In the genomic region with DNA sequence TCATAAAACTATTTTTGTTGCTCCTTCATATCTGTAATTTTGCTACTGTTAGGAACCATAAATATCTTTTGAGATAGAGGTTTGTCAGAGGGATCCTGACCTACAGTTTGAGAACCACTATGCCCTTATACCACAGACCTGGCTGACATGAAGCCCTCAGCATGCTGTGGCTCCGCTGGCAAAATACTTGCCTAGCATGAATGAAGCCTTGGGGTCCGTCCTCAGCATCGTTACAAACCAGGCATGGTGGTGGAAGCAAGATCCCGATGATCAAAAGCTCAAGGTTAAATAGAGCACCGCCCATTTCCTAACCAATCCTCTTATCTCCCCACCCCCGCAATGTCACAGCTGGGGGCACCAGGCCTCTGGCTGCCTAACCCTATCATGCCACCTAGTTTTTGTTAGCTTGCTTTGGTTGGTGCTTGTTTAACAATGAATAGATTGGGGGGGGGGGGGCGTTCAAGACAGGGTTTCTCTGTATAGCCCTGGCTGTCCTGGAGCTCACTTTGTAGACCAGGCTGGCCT, we compare ENCODE assay signal across 15 mouse cellular contexts. TPM values are rescaled to one million over a fixed set of nuclear protein-coding genes. Genes with fewer than 3 reads are reported as not detected.
DNase-seq lines count a peak whose midpoint lies in the region; ATAC-seq and TF ChIP-seq lines count a peak whose summit lies in the region.
"Had no signal": no experiment of that assay in that cellular context is flagged by ENCODE, and none has a peak within 500 bp of the region (broad histone marks: within the 10 kb centered on the region; RNA-seq: fewer than 3 reads in every experiment).

No protein-coding gene starts in this region.

- no peak for DNase-seq in hindbrain, postnatal 0 days (ENCODE audit: low spot score)
- no peak for DNase-seq in G1E (ENCODE audit: low spot score)
- no peak for DNase-seq in liver, embryonic 11.5 days (ENCODE audit: low spot score)
- DNase-seq in thymus, adult 2 months = peak; percentile 52
- no peak for DNase-seq in heart, postnatal 10 days
- DNase-seq in adrenal gland, postnatal 36 days = no peak
- DNase-seq in adrenal gland, adult 8-10 months = no peak
- DNase-seq: B cell, adult 2 months; heart, postnatal 36 days; kidney, adult 8-10 months; layer of hippocampus, adult 9-11 months had no signal

- intact Hi-C loops in heart, postnatal 10 days (cut with DNase I) = no loop called here

- no peak overlapping the region for H3K4me3 ChIP-seq in hindbrain, embryonic 12.5 days
- no peak overlapping the region for H3K4me3 ChIP-seq in hindbrain, postnatal 0 days (ENCODE audit: low read length)
- no peak overlapping the region for H3K4me3 ChIP-seq in G1E (ENCODE audit: low read depth, low read length)
- H3K4me3 ChIP-seq in liver, embryonic 11.5 days (ENCODE audit: low read depth, low read length) = no peak overlapping the region
- H3K4me3 ChIP-seq in thymus, adult 2 months (ENCODE audit: control insufficient read depth, insufficient read depth, low read length) = no peak overlapping the region
- H3K4me3 ChIP-seq: embryonic facial prominence, embryonic 13.5 days; forebrain, embryonic 12.5 days; limb, embryonic 10.5 days had no signal

- H3K27me3 ChIP-seq in hindbrain, embryonic 12.5 days = no peaks in the 10 kb centered on the region
- H3K27me3 ChIP-seq in hindbrain, postnatal 0 days (ENCODE audit: insufficient read depth, low read length) = no peaks in the 10 kb centered on the region
- H3K27me3 ChIP-seq in G1E (ENCODE audit: insufficient read depth, low read length) = peaks cover 4% of the 10 kb centered on the region
- H3K27me3 ChIP-seq in liver, embryonic 11.5 days (replicated peaks; ENCODE audit: control insufficient read depth, insufficient read depth, low read length) = no peaks in the 10 kb centered on the region
- no peaks in the 10 kb centered on the region for H3K27me3 ChIP-seq in thymus, adult 2 months (ENCODE audit: control insufficient read depth, insufficient read depth, low read length)
- H3K27me3 ChIP-seq: embryonic facial prominence, embryonic 13.5 days; forebrain, embryonic 12.5 days had no signal

- H3K36me3 ChIP-seq in hindbrain, embryonic 12.5 days = peaks cover 32% of the 10 kb centered on the region
- H3K36me3 ChIP-seq in hindbrain, postnatal 0 days (ENCODE audit: insufficient read depth, low read length) = peaks cover 13% of the 10 kb centered on the region; the same call in 1 of the 2 replicates
- peaks cover 47% of the 10 kb centered on the region for H3K36me3 ChIP-seq in G1E (replicated peaks)
- H3K36me3 ChIP-seq in liver, embryonic 11.5 days (ENCODE audit: control insufficient read depth, insufficient read depth, low read length) = peaks cover 30% of the 10 kb centered on the region
- peaks cover 22% of the 10 kb centered on the region for H3K36me3 ChIP-seq in thymus, adult 2 months (ENCODE audit: control insufficient read depth, insufficient read depth, low read length)

- peaks cover 50% of the 10 kb centered on the region for H3K4me1 ChIP-seq in hindbrain, embryonic 12.5 days
- peaks cover 13% of the 10 kb centered on the region; the same call in 1 of the 2 replicates for H3K4me1 ChIP-seq in hindbrain, postnatal 0 days (ENCODE audit: insufficient read depth, low read length)
- peaks cover 29% of the 10 kb centered on the region for H3K4me1 ChIP-seq in G1E (ENCODE audit: insufficient read depth, low read depth, low read length)
- H3K4me1 ChIP-seq in liver, embryonic 11.5 days (replicated peaks; ENCODE audit: control insufficient read depth, insufficient read depth, low read length) = peaks cover 11% of the 10 kb centered on the region
- peaks cover 12% of the 10 kb centered on the region for H3K4me1 ChIP-seq in thymus, adult 2 months (replicated peaks; ENCODE audit: control insufficient read depth, insufficient read depth, low read length)
- H3K4me1 ChIP-seq: embryonic facial prominence, embryonic 13.5 days had no signal

- WGBS in hindbrain, embryonic 12.5 days = 12% methylated on average over 7 of the region's 7 CpGs
- 21% methylated on average over 7 of the region's 7 CpGs for WGBS in hindbrain, postnatal 0 days
- 8% methylated on average over 7 of the region's 7 CpGs for WGBS in liver, embryonic 11.5 days
- 9% methylated on average over 7 of the region's 7 CpGs for WGBS in thymus, adult 2 months

- ATAC-seq in hindbrain, embryonic 12.5 days (ENCODE audit: low FRiP score) = no peak
- no peak for ATAC-seq in hindbrain, postnatal 0 days
- 0 out of 2 replicates have a peak, but pooled peaks have one; percentile 4 for ATAC-seq in G1E (ENCODE audit: extremely low read depth, insufficient number of reproducible peaks, low FRiP score, poor library complexity, severe bottlenecking)
- ATAC-seq in liver, embryonic 11.5 days (replicated peaks; ENCODE audit: low FRiP score) = peak; percentile 62

- no peak overlapping the region for H3K4me2 ChIP-seq in hindbrain, embryonic 12.5 days (replicated peaks)
- H3K4me2 ChIP-seq in hindbrain, postnatal 0 days (ENCODE audit: low read depth, low read length) = no peak overlapping the region
- H3K4me2 ChIP-seq in liver, embryonic 11.5 days = peak overlapping the region; percentile 33; the same call in 1 of the 2 replicates
- H3K4me2 ChIP-seq: embryonic facial prominence, embryonic 13.5 days; forebrain, embryonic 12.5 days had no signal

- H3K9me3 ChIP-seq in hindbrain, embryonic 12.5 days (replicated peaks) = no peaks in the 10 kb centered on the region
- no peaks in the 10 kb centered on the region for H3K9me3 ChIP-seq in hindbrain, postnatal 0 days (ENCODE audit: low read length)
- no peaks in the 10 kb centered on the region for H3K9me3 ChIP-seq in G1E (replicated peaks)
- H3K9me3 ChIP-seq in liver, embryonic 11.5 days (ENCODE audit: control insufficient read depth, low read length) = no peaks in the 10 kb centered on the region
- H3K9me3 ChIP-seq: embryonic facial prominence, embryonic 13.5 days; forebrain, embryonic 12.5 days; limb, embryonic 10.5 days had no signal

- TF ChIP-seq POLR2A in thymus, adult 2 months (IDR thresholded peaks at IDR 0.05; ENCODE audit: control insufficient read depth, extremely low read depth, insufficient read depth, low read length, poor library complexity) = no peak

- TF ChIP-seq CTCF in hindbrain, postnatal 0 days (IDR thresholded peaks at IDR 0.05; ENCODE audit: low read depth) = no peak
- no peak for TF ChIP-seq CTCF in G1E (IDR thresholded peaks at IDR 0.05; ENCODE audit: low read depth, low read length)
- TF ChIP-seq CTCF in thymus, adult 2 months (IDR thresholded peaks at IDR 0.05; ENCODE audit: borderline replicate concordance, control insufficient read depth, extremely low read depth, insufficient read depth, low read length, poor library complexity) = no peak

- peak overlapping the region; percentile 68 for H3K27ac ChIP-seq in hindbrain, embryonic 12.5 days
- no peak overlapping the region for H3K27ac ChIP-seq in hindbrain, postnatal 0 days
- H3K27ac ChIP-seq in liver, embryonic 11.5 days (ENCODE audit: low read depth, low read length) = no peak overlapping the region
- H3K27ac ChIP-seq in thymus, adult 2 months (ENCODE audit: control insufficient read depth, insufficient read depth, low read length) = no peak overlapping the region
- H3K27ac ChIP-seq: embryonic facial prominence, embryonic 13.5 days; limb, embryonic 10.5 days had no signal

- no peak overlapping the region for H3K9ac ChIP-seq in hindbrain, embryonic 12.5 days
- no peak overlapping the region for H3K9ac ChIP-seq in hindbrain, postnatal 0 days (replicated peaks; ENCODE audit: low read length)
- no peak overlapping the region for H3K9ac ChIP-seq in liver, embryonic 11.5 days (ENCODE audit: low read depth, low read length)
- H3K9ac ChIP-seq: embryonic facial prominence, embryonic 13.5 days; forebrain, embryonic 12.5 days had no signal

RNA-seq across cellular contexts. Expression of a gene that starts 14.7 kb away (rescaled TPM):
- 47.2 and 49.4 TPM in 2 replicates for polyA plus RNA-seq in hindbrain, embryonic 12.5 days (2016; fragmentation: Nextera tagmentation; extraction: Ambion mirVana)
- total RNA-seq in hindbrain, postnatal 0 days (2014; rRNA removed) = 31.7 and 44.3 TPM in 2 replicates
- polyA plus RNA-seq in hindbrain, postnatal 0 days (2015; fragmentation: Nextera tagmentation; extraction: Ambion mirVana) = 65.7 and 68.0 TPM in 2 replicates
- total RNA-seq in G1E (2014; fragmentation: Nextera tagmentation) (13.2 and 17.6 TPM in 2 replicates), G1E (2017) (17.0 and 21.3 TPM in 2 replicates)
- polyA plus RNA-seq in G1E (2012) = 27.3 and 28.7 TPM in 2 replicates
- polyA plus RNA-seq in liver, embryonic 11.5 days (2014; fragmentation: Nextera tagmentation; extraction: Ambion mirVana) = 58.8 and 59.7 TPM in 2 replicates
- 36.8 and 37.2 TPM in 2 replicates for polyA plus RNA-seq in thymus, adult 2 months (2012; rRNA removed)
- 10 to 100 TPM; 18.7 to 18.8 TPM for total RNA-seq in heart, postnatal 10 days (2021)
- total RNA-seq in adrenal gland, postnatal 36 days (2021) = 10 to 100 TPM; 24.5 to 27.8 TPM
- total RNA-seq in adrenal gland, adult 8-10 months (2022) = 10 to 100 TPM; 29.0 to 30.9 (median 30.3) TPM

RNA-seq across cellular contexts. Expression of a gene that starts 22.0 kb away (rescaled TPM):
- polyA plus RNA-seq in hindbrain, embryonic 12.5 days (2016; fragmentation: Nextera tagmentation; extraction: Ambion mirVana) = 18.3 and 19.8 TPM in 2 replicates
- total RNA-seq in hindbrain, postnatal 0 days (2014; rRNA removed) = 16.9 and 18.8 TPM in 2 replicates
- polyA plus RNA-seq in hindbrain, postnatal 0 days (2015; fragmentation: Nextera tagmentation; extraction: Ambion mirVana) = 11.4 and 13.0 TPM in 2 replicates
- total RNA-seq in G1E (2014; fragmentation: Nextera tagmentation) (25.6 and 34.2 TPM in 2 replicates), G1E (2017) (6.3 and 7.9 TPM in 2 replicates)
- 15.4 and 22.0 TPM in 2 replicates for polyA plus RNA-seq in G1E (2012)
- 8.1 and 9.1 TPM in 2 replicates for polyA plus RNA-seq in liver, embryonic 11.5 days (2014; fragmentation: Nextera tagmentation; extraction: Ambion mirVana)
- 560 and 583 TPM in 2 replicates for polyA plus RNA-seq in thymus, adult 2 months (2012; rRNA removed)
- total RNA-seq in heart, postnatal 10 days (2021) = 10 to 100 TPM; 14.3 to 17.3 TPM
- 10 to 100 TPM; 14.7 to 16.5 TPM for total RNA-seq in adrenal gland, postnatal 36 days (2021)
- total RNA-seq in adrenal gland, adult 8-10 months (2022) = 10 to 100 TPM; 18.1 to 39.2 (median 25.6) TPM

RNA-seq across cellular contexts. Expression of a gene that starts 23.9 kb away (rescaled TPM):
- 445 and 471 TPM in 2 replicates for polyA plus RNA-seq in hindbrain, embryonic 12.5 days (2016; fragmentation: Nextera tagmentation; extraction: Ambion mirVana)
- total RNA-seq in hindbrain, postnatal 0 days (2014; rRNA removed) = 169 and 274 TPM in 2 replicates
- polyA plus RNA-seq in hindbrain, postnatal 0 days (2015; fragmentation: Nextera tagmentation; extraction: Ambion mirVana) = 528 and 550 TPM in 2 replicates
- total RNA-seq in G1E (2014; fragmentation: Nextera tagmentation) = 175 and 176 TPM in 2 replicates
- total RNA-seq in G1E (2017) = 256 and 270 TPM in 2 replicates
- 9.2 and 18.4 TPM in 2 replicates for polyA plus RNA-seq in G1E (2012)
- 324 and 349 TPM in 2 replicates for polyA plus RNA-seq in liver, embryonic 11.5 days (2014; fragmentation: Nextera tagmentation; extraction: Ambion mirVana)
- 189 and 207 TPM in 2 replicates for polyA plus RNA-seq in thymus, adult 2 months (2012; rRNA removed)
- 100 to 1,000 TPM; 221 to 248 TPM for total RNA-seq in heart, postnatal 10 days (2021)
- 100 to 1,000 TPM; 354 to 362 TPM for total RNA-seq in adrenal gland, postnatal 36 days (2021)
- 100 to 1,000 TPM; 273 to 388 (median 339) TPM for total RNA-seq in adrenal gland, adult 8-10 months (2022)

Comparison
In these comparisons a context has a peak if more than half of its experiments do, and no peak if none do; other contexts are left out.
1. ATAC-seq: peak in G1E (single experiment) and liver, embryonic 11.5 days (single experiment); none in hindbrain, embryonic 12.5 days (single experiment) and hindbrain, postnatal 0 days (single experiment).